Mouse (Mus musculus) gastrocnemius, postnatal 25 days (tissue): Measurements from ENCODE around the gene Krtap3-1. TPM values are rescaled to one million over a fixed set of nuclear protein-coding genes. Genes with fewer than 3 reads are reported as not detected.
"Not testable (repeated sequence)": the region's sequence is repeated elsewhere in the genome, so short reads cannot be mapped to it uniquely, and the experiment has no call there.

Experiments
- DNase-seq: peaks from one replicate; pipeline ENCODE4 v3.0.0; 2022
- long read RNA-seq, 2 experiments: library from polyadenylated mRNA; stranded (forward); transcript quantifications; one replicate each; pipeline ENCODE4 v2.0.0; 2021
- total RNA-seq, 2 experiments: library from RNA; stranded (reverse); gene quantifications; 1 replicate in 1 of 2; 2 replicates in 1 of 2; pipeline ENCODE4 v1.2.3; 2021

Gene Krtap3-1
- total RNA-seq, result not detected
- long read RNA-seq, experiment 1, result 0 reads
- long read RNA-seq, experiment 2, result 0 reads

DNA sequence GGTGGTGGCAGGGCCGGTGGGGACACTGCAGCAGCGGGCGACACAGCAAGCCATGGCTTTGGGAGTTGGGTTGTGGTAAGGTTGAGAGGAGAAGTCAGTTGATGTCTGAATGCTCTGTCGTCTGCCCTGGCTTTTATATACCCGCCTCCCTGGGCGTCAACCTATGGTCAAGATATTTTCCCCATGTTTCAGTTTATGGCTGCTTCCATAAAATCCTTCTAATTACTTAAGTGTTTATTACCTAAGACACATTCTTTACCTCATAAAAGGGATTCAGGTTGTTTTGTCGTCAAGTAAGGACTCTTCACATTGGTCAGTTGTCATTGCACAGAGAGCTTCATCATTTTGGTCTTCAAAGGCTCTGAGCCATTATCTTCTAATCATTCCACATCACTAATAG is at the start of gene Krtap3-1:
Gene Krtap3-1 (minus strand): TSS at position 101 of the 400 bp plus-strand sequence.
- DNase-seq, result no peak

DNA sequence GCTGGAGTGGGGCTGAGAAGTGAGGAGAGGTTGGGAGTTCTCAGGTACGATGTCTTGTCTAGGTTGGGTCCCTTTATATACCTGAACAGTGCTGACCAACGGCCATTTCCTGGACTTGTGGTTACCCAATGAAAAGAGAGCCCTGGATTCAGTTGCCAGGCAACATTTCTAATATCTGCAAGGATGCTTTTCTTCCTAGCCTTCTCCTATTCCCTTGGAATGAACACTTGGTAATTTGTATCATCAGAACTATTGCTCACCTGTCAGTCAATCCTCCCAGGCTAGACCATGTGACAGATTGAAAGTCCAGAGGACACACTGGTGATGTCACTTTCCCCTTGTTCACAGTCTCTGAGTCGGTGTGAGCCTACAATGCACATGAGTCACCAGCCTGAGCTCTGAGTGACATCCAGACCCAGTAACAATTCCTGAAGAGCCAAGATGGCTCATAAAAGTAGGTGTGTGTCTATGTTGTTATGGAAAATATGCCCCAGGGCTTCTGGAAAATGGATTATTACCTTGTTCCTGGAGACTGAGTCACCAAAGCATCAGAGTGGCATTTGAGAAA is 48.5 kb upstream of the Krtap3-1 start, which contains the start of gene Krtap2-4:
Gene Krtap2-4 (minus strand): TSS at position 51 of the 568 bp plus-strand sequence.
- no peak for DNase-seq

- not testable (repeated sequence) for DNase-seq
Observed at GRCm38 (mm10) chr11:99610089-99610488, 43.7 kb upstream of the Krtap3-1 start, which contains the start of gene Gm11937. TSS of gene Gm11937 (minus strand) at chr11:99610189.

GRCm38 (mm10) chr11:99609126-99609525 is 42.7 kb upstream of the Krtap3-1 start:
- DNase-seq, result no peak

- DNase-seq, result not testable (repeated sequence)
Observed at GRCm38 (mm10) chr11:99603208-99603607, 36.8 kb upstream of the Krtap3-1 start, which contains the start of gene Gm11938. TSS of gene Gm11938 (minus strand) at chr11:99603308.

DNA sequence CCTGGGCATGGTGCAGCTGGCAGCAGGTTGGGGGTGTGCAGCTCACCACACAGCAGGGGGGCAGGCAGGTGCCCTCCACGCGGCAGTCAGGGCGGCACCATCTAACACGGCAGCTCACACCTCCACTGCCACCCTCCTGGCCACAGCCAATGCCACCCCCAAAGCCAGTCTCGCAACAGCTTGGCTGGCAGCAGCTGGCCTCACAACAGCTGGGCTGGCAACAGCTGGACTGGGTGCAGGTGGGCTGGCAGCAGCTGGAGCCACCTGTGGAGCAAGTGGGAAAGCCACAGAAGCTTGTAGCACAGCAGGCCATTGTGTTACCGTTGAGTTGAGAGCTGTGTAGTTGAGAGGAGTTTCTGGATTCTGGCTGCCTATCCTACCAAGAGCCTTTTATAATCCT is 31.3 kb upstream of the Krtap3-1 start, which contains the start of gene Krtap9-3:
Gene Krtap9-3 (minus strand): TSS at position 364 of the 400 bp plus-strand sequence.
- DNase-seq, result not testable (repeated sequence)

DNA sequence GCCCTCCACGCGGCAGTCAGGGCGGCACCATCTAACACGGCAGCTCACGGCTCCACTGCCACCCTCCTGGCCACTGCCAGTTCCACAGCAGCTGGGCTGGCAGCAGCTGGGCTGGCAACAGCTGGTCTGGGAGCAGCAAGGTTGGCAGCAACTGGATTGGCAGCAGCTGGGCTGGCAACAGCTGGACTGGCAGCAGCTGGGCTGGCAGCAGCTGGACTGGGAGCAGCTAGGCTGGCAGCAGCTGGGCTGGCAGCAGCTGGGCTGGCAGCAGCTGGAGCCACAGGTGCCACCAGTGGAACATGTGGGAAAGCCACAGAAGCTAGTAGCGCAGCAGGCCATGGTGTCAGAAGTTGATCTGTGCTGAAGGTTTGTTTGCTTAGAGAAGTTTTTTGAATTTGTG is 24.6 kb upstream of the Krtap3-1 start, which contains the start of gene Krtap1-3:
Gene Krtap1-3 (minus strand): TSS at position 359 of the 400 bp plus-strand sequence.
- DNase-seq, result no peak

- no peak for DNase-seq
Observed at GRCm38 (mm10) chr11:99585096-99585495, 18.7 kb upstream of the Krtap3-1 start.

DNA sequence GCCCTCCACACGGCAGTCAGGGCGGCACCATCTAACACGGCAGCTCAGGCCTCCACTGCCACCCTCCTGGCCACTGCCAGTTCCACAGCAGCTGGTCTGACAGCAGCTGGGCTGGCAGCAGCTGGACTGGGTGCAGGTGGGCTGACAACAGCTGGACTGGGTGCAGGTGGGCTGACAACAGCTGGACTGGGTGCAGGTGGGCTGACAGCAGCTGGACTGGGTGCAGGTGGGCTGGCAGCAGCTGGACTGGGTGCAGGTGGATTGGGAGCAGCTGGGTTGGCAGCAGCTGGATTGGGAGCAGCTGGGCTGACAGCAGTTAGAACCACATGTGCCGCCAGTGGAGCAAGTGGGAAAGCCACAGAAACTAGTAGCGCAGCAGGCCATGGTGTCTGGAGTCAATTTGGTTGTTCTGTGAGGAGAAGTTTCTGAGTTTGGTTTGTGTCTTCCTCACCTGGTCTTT is 16.8 kb upstream of the Krtap3-1 start, which contains the start of gene Krtap1-4:
Gene Krtap1-4 (minus strand): TSS at position 410 of the 460 bp plus-strand sequence.
- no peak for DNase-seq

DNA sequence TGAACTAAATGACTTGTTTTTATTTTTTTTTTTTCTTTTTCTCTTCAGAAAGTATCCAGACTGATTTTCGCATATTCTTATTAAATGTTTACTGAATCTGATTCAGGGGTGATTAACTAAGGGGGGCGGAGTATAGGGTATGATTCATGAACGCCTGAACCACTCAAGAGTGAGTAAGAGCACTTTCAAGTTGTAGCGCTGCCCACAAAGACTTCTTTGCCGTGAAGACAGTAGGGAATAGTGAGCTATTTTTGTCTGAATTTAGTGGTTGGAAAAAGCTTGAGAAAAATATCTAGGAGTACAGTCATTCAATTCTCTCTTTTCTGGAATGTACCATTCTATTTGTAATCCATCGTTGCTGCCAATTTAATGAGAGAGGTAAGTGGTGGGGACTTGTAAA is 15.1 kb upstream of the Krtap3-1 start:
- no peak for DNase-seq

DNA sequence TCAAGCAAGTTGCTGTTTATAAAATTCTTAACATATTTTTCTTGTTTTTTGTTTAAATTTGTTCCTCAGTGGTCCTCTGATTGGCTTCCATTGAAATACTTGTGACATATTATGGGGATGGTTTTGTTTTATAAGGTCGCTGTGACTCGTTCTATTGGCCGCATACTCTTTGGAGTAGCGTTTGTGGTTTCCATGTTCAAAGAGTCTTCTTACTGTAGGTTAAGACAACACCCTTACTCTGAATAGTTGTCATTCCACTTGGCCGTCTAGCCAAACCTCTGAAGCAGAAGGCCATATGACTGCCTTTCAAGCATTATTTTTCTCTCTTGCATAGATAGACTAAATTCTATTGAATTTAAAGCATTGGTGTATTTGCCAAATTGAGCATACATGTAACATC is 14.6 kb upstream of the Krtap3-1 start:
- no peak for DNase-seq

- DNase-seq, result no peak
Observed at GRCm38 (mm10) chr11:99580636-99581035, 14.2 kb upstream of the Krtap3-1 start, which contains the start of gene Krtap1-5. TSS of gene Krtap1-5 (minus strand) at chr11:99581016.

GRCm38 (mm10) chr11:99574106-99574505 is 7.7 kb upstream of the Krtap3-1 start:
- DNase-seq, result peak; percentile 21

DNA sequence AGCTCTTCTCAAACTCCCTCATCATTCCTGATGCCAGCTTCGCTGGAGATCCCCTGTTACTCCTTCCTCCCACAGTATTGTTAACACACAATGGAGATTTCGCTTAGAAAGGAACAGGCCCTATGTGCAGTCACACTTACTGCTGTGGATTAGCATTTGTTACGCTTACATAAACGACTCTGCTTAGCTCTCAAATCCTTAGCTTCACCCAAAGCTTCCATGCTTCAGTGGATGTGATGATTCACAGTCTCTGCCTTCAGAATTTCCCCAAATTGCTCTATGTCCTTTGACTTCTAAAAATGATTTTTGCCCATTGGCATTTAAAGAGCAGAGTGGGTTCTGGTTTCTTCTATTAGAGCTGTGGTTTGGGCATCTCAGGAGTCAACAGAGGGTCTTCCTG is 6.7 kb upstream of the Krtap3-1 start:
- DNase-seq, result no peak

- DNase-seq, result no peak
Observed at GRCm38 (mm10) chr11:99562580-99562979, 3.9 kb downstream of the Krtap3-1 start.

GRCm38 (mm10) chr11:99559366-99559765 is 7.1 kb downstream of the Krtap3-1 start, which contains the start of gene Gm11939:
TSS of gene Gm11939 (minus strand) at chr11:99559466.
- DNase-seq, result no peak

- no peak for DNase-seq
Observed at GRCm38 (mm10) chr11:99557976-99558745, 8.3 kb downstream of the Krtap3-1 start.

DNA sequence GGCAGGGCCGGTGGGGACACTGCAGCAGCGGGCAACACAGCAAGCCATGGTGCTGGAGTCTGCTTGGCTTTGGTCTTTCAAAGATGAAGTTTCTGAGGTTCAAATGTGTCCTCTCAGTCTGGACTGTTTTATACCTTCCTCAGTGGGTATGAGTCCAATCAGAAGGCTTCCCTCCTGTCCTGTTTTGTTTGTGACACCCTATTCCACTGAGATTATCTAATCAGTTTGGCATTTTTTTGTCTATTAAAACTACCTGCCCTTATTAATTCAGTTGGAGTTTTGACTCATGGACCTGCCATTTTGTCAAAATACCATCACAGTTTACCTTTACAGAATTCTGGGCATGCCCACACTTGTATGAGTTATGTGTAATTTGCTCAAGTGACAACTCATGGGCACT is 9.7 kb downstream of the Krtap3-1 start, which contains the start of gene Krtap3-2:
Gene Krtap3-2 (minus strand): TSS at position 101 of the 400 bp plus-strand sequence.
- no peak for DNase-seq

DNA sequence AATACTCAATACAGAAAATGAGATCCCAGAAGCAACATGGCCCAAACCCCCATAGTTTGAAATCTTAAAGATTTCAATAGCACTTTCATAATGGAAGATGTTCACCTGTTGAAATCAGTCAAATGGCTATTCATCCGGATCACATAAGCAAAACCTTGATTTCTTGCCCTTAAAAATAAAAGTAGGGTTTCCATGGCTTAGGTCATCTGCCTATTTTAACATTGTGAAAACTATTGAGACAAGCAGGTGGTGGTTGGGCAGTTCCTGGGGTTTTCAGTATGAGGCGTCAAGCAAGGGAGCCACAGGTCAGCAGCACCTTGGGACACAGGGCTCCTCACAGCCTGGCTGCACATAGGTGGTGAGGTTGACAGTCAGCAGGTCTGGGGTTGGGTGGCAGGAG is 10.2 kb downstream of the Krtap3-1 start:
- no peak for DNase-seq

DNA sequence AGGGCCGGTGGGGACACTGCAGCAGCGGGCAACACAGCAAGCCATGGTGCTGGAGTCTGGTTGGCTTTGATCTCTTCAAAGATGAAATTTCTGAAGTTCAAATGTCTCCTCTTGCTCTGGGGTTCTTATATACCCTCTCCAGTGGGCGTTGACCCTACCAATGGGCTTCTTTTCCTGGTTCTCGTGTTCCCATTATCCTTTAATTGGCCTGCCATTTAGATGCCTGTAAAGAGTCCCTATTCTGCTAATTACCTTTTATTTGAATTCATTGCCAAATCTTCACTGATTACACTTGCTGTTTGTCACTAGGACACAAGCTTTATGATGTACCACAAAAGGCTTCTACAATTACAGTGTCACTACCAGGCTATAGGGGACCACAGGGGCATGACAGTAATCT is 15.7 kb downstream of the Krtap3-1 start, which contains the start of gene Krtap3-3:
Gene Krtap3-3 (minus strand): TSS at position 101 of the 400 bp plus-strand sequence.
- DNase-seq, result no peak

GRCm38 (mm10) chr11:99547892-99548291 is 18.5 kb downstream of the Krtap3-1 start:
- DNase-seq, result no peak

- no peak for DNase-seq
Observed at GRCm38 (mm10) chr11:99539721-99540120, 26.7 kb downstream of the Krtap3-1 start.
